Mouse (Mus musculus): Measurements from ENCODE around the gene Cdk17. TPM values are rescaled to one million over a fixed set of nuclear protein-coding genes. Genes with fewer than 3 reads are reported as not detected.

Gene Cdk17
- polyA plus RNA-seq, 1 experiment from 2014 or later, result 49.9 TPM

DNA sequence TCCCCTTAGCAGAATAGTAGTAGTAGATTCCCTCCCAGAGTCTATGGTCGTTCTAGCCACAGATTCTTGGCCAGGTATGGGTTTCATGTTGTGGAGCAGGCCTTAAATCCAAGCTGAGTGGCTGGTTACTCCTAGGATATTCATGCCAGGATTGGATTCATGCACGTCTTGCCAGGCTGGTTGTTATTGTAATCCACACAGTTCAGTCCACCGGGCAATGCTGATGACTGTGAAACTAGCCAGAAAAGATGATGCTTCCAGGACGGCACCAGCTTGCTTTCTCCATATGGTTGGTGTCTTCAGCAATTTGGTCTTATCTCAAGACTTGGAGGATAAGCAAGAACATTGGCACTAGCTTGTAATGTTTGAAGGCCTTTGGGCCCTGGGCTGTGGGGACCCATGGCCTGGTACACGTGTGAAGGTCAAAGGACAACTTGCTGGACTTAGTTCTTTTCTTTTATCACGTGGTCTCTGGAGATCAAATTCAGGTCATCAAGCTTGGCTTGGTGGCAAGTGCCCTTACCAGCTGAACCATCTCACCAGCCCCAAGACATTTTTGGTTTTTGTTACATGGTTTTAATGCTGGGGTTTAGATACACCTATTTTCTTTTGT, 41.3 kb downstream of the Cdk17 start:
- Histone ChIP-seq H3K27me3 (replicated peaks; ENCODE audit: control insufficient read depth, insufficient read depth, low read length) (no peaks in the 10 kb centered on the region), H3K4me2 (ENCODE audit: low read length) (no peak overlapping the region), H3K4me3 (replicated peaks; ENCODE audit: low read length) (no peak overlapping the region), H3K9ac (replicated peaks; ENCODE audit: low read depth, low read length) (no peak overlapping the region), H3K4me1 (replicated peaks; ENCODE audit: control insufficient read depth, insufficient read depth, low read length) (no peaks in the 10 kb centered on the region), H3K9me3 (ENCODE audit: control insufficient read depth, low read length) (no peaks in the 10 kb centered on the region), H3K36me3 (ENCODE audit: control insufficient read depth, insufficient read depth) (0 out of 2 replicates have a peak, but pooled peaks cover 4% of the 10 kb centered on the region), H3K27ac (ENCODE audit: low read length) (no peak overlapping the region)
- whole genome bisulfite sequencing, result 82% methylated on average over 6 of the region's 6 CpGs
- no peak for ATAC-seq

DNA sequence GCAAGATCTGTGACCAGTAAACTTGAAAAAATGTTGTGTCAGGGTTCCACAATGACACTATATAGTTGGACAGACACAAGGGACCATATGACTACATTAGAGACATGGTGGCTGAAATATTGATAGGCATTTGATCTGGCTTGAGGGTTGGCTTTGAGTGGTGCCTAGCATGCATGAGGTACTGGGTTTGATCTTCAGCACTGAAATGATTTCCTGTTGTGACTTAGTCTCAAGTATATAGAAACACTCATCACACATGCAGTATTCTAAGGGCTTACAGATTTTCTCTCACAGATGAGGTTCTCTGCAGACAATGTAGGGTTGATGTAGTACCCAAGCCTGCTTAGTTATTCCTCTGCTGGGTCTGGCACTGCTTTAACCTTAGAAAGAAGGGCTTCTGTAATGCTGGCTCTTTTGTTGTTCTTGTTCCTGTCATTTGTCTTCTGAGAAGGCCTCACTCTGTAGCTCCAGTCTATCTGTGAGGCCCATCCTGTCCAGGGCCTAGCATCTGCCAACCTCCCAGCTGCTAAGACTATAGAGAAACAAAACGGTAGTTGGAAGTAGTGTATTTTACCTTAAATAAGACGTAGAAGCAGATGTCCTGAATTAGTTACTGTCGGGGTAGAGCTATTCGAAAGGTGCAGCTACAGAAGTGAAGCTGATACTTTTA, 44.7 kb downstream of the Cdk17 start:
- Histone ChIP-seq H3K4me2 (ENCODE audit: low read length) (no peak overlapping the region), H3K9me3 (ENCODE audit: control insufficient read depth, low read length) (no peaks in the 10 kb centered on the region), H3K36me3 (ENCODE audit: control insufficient read depth, insufficient read depth) (no peaks in the 10 kb centered on the region), H3K4me3 (replicated peaks; ENCODE audit: low read length) (no peak overlapping the region), H3K9ac (replicated peaks; ENCODE audit: low read depth, low read length) (no peak overlapping the region), H3K27me3 (replicated peaks; ENCODE audit: control insufficient read depth, insufficient read depth, low read length) (no peaks in the 10 kb centered on the region), H3K27ac (ENCODE audit: low read length) (no peak overlapping the region), H3K4me1 (replicated peaks; ENCODE audit: control insufficient read depth, insufficient read depth, low read length) (no peaks in the 10 kb centered on the region)
- WGBS, result 85% methylated on average over 4 of the region's 4 CpGs
- no peak for ATAC-seq

DNA sequence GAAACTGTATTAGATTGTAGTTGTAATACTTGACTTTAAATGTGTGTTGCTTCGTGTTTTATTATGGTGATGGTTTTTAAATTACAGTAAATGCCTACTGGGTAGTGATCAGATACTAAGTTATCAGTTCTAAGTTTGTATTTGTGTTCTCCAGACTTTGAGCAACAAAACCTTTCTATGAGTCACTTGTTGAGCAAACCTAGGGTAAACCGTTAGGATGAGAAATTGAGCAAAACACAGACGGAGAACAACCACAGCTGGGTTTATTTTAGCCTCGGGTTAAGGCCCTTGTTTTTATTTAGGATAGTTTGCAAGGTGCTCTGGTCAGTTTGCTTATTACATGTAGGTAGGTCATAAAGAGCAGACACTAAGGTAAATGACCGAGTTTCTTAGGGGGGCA, 46.5 kb downstream of the Cdk17 start:
- 96% methylated on average over 5 of the region's 5 CpGs for WGBS
- no peak overlapping the region for H3K27ac ChIP-seq (ENCODE audit: low read length)

DNA sequence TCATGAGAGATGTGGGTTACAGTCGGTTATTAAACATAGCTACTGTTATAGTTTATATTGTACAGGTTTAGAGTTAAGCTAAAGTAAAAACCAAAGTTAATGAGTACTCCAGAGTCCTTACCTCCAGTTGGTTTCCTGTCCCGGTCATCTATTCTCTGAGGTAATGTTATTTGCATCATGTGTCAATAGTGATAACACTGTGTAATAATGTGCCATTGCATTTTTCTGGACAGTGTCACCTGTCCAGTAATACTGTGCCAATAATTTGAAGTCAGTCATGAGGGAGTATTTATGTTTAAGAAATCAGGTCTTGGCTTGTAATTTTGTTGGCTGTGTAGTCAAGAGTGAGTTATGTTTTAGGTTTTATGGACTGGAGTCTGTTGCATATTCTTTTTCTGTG, 52.0 kb downstream of the Cdk17 start:
- H3K9ac ChIP-seq (replicated peaks; ENCODE audit: low read depth, low read length), result no peak overlapping the region
- H3K4me1 ChIP-seq (replicated peaks; ENCODE audit: control insufficient read depth, insufficient read depth, low read length), result no peaks in the 10 kb centered on the region
- no peak overlapping the region for H3K4me3 ChIP-seq (replicated peaks; ENCODE audit: low read length)
- no peak for ATAC-seq
- no peak overlapping the region for H3K27ac ChIP-seq (ENCODE audit: low read length)
- H3K9me3 ChIP-seq (ENCODE audit: control insufficient read depth, low read length), result no peaks in the 10 kb centered on the region
- 95% methylated on average over 2 of the region's 2 CpGs for WGBS
- peaks cover 24% of the 10 kb centered on the region for H3K36me3 ChIP-seq (ENCODE audit: control insufficient read depth, insufficient read depth)
- H3K27me3 ChIP-seq (replicated peaks; ENCODE audit: control insufficient read depth, insufficient read depth, low read length), result no peaks in the 10 kb centered on the region
- no peak overlapping the region for H3K4me2 ChIP-seq (ENCODE audit: low read length)

More for the DNA sequence above, 46.5 kb downstream of the Cdk17 start:
- H3K4me2 ChIP-seq (ENCODE audit: low read length), result no peak overlapping the region
- H3K9me3 ChIP-seq (ENCODE audit: control insufficient read depth, low read length), result no peaks in the 10 kb centered on the region
- H3K4me3 ChIP-seq (replicated peaks; ENCODE audit: low read length), result no peak overlapping the region
- no peak overlapping the region for H3K9ac ChIP-seq (replicated peaks; ENCODE audit: low read depth, low read length)
- no peaks in the 10 kb centered on the region for H3K36me3 ChIP-seq (ENCODE audit: control insufficient read depth, insufficient read depth)
- ATAC-seq, result no peak
- no peaks in the 10 kb centered on the region for H3K27me3 ChIP-seq (replicated peaks; ENCODE audit: control insufficient read depth, insufficient read depth, low read length)
- no peaks in the 10 kb centered on the region for H3K4me1 ChIP-seq (replicated peaks; ENCODE audit: control insufficient read depth, insufficient read depth, low read length)

DNA sequence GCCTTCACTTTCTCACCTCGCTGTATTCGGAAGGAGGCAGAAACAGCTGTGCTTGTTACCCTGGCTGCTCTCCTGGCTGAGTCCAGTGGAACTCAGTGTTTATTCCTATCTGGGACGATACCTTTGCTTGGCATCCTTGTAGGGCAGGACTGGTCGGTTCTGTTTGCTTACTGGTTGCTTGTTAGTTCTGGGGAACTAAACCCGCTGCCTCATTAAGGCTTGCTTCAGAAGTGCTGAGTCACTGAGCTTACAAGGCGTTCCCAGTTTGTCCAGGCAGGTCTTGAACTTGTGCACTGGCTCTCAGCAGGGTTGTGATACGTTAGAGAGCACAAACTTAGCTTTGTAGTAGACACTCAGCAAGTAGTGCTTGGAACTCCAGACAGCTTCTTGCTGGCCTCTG, 52.7 kb downstream of the Cdk17 start:
- WGBS, result 85% methylated on average over 7 of the region's 7 CpGs

DNA sequence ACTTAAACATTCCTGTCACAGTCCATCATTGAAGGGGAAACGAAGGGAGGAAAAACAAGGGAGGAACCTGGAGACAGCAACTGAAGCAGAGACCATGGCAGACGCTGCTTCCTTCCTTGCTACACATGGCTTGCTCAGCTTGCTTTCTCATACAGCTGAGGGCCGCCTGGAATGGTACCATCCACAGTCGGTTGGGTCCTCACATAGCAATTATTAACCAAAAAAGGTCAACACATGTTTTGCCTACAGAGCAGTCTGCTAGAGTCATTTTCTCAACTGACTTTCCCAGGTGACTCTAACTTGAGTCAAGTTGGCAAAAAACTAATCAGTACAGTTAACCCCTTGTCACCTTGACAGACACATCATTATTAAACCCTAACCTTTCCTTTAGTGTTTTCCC, 53.6 kb downstream of the Cdk17 start:
- Histone ChIP-seq H3K27ac (ENCODE audit: low read length) (no peak overlapping the region), H3K4me3 (replicated peaks; ENCODE audit: low read length) (no peak overlapping the region), H3K4me2 (ENCODE audit: low read length) (no peak overlapping the region), H3K9ac (replicated peaks; ENCODE audit: low read depth, low read length) (no peak overlapping the region), H3K9me3 (ENCODE audit: control insufficient read depth, low read length) (no peaks in the 10 kb centered on the region), H3K36me3 (ENCODE audit: control insufficient read depth, insufficient read depth) (peaks cover 29% of the 10 kb centered on the region), H3K27me3 (replicated peaks; ENCODE audit: control insufficient read depth, insufficient read depth, low read length) (no peaks in the 10 kb centered on the region), H3K4me1 (replicated peaks; ENCODE audit: control insufficient read depth, insufficient read depth, low read length) (peaks cover 2% of the 10 kb centered on the region)
- no peak for ATAC-seq
- WGBS, result 67% methylated on average over 4 of the region's 4 CpGs

More for the DNA sequence above, 52.7 kb downstream of the Cdk17 start:
- peaks cover 29% of the 10 kb centered on the region for H3K36me3 ChIP-seq (ENCODE audit: control insufficient read depth, insufficient read depth)
- H3K4me1 ChIP-seq (replicated peaks; ENCODE audit: control insufficient read depth, insufficient read depth, low read length), result no peaks in the 10 kb centered on the region
- H3K27ac ChIP-seq (ENCODE audit: low read length), result no peak overlapping the region
- H3K9me3 ChIP-seq (ENCODE audit: control insufficient read depth, low read length), result no peaks in the 10 kb centered on the region
- H3K4me2 ChIP-seq (ENCODE audit: low read length), result no peak overlapping the region
- no peak for ATAC-seq
- no peaks in the 10 kb centered on the region for H3K27me3 ChIP-seq (replicated peaks; ENCODE audit: control insufficient read depth, insufficient read depth, low read length)
- H3K9ac ChIP-seq (replicated peaks; ENCODE audit: low read depth, low read length), result no peak overlapping the region
- no peak overlapping the region for H3K4me3 ChIP-seq (replicated peaks; ENCODE audit: low read length)

DNA sequence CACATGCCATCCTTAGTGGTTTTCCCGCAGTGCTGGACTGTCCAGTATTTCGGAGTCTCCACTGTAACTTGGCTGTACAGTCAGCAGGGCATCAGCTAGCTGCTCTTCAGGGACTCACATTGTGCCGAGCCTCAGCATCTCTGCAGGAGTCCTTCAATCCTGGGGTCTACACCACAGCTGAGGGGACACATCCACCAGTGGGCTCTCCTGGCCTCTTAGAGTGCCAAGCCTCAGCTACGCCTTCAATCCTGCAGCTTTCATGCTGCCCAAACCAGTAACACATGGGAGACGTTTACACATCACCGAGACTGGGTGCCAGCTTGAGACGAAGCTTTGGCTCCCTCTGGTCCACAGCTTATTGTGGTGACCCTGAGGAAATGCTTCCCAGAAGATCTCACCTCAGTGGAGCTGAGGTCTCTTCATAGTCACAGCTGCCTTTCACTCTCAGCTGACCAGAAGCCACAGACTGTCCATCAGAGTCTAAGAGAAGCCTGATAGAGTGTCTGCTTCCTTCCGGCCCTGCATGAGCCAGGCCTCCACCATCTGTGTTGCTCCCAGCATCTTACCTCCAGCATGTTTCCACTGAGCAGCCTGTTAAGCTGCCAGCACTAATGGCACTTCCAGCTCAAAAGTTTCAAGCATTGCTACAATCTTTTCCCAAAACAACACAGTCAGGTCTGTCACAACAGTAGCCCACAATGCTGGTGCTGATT, 54.5 kb downstream of the Cdk17 start:
- H3K4me3 ChIP-seq (replicated peaks; ENCODE audit: low read length), result no peak overlapping the region
- 84% methylated on average over 8 of the region's 8 CpGs for WGBS

DNA sequence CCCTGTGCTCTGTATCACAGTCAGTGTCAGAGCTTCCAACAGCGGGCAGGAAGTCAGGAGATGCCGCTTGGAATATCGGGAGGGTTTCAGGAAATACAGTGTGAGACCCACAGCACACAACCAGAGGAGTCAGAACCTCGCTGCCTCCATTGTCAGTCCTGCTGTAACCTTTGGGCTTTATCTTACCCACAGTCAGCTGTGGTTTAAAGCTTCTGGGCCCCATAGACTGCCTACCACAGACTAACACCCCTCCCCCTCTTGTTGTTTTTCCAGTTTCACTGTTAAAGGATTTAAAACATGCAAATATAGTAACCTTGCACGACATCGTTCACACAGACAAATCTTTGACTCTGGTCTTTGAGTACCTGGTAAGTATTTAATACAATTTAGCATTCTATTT, 65.1 kb downstream of the Cdk17 start:
- Histone ChIP-seq H3K9ac (replicated peaks; ENCODE audit: low read depth, low read length) (no peak overlapping the region), H3K4me2 (ENCODE audit: low read length) (no peak overlapping the region), H3K4me3 (replicated peaks; ENCODE audit: low read length) (no peak overlapping the region), H3K27me3 (replicated peaks; ENCODE audit: control insufficient read depth, insufficient read depth, low read length) (no peaks in the 10 kb centered on the region), H3K4me1 (replicated peaks; ENCODE audit: control insufficient read depth, insufficient read depth, low read length) (no peaks in the 10 kb centered on the region), H3K27ac (ENCODE audit: low read length) (no peak overlapping the region), H3K9me3 (ENCODE audit: control insufficient read depth, low read length) (no peaks in the 10 kb centered on the region), H3K36me3 (ENCODE audit: control insufficient read depth, insufficient read depth) (peaks cover 7% of the 10 kb centered on the region; the same call in 1 of the 2 replicates)
- no peak for ATAC-seq
- 83% methylated on average over 6 of the region's 6 CpGs for WGBS

More for the DNA sequence above, 54.5 kb downstream of the Cdk17 start:
- Histone ChIP-seq H3K27ac (ENCODE audit: low read length) (no peak overlapping the region), H3K27me3 (replicated peaks; ENCODE audit: control insufficient read depth, insufficient read depth, low read length) (no peaks in the 10 kb centered on the region), H3K4me1 (replicated peaks; ENCODE audit: control insufficient read depth, insufficient read depth, low read length) (peaks cover 2% of the 10 kb centered on the region), H3K4me2 (ENCODE audit: low read length) (no peak overlapping the region), H3K9me3 (ENCODE audit: control insufficient read depth, low read length) (no peaks in the 10 kb centered on the region), H3K36me3 (ENCODE audit: control insufficient read depth, insufficient read depth) (peaks cover 29% of the 10 kb centered on the region), H3K9ac (replicated peaks; ENCODE audit: low read depth, low read length) (no peak overlapping the region)
- ATAC-seq, result no peak

DNA sequence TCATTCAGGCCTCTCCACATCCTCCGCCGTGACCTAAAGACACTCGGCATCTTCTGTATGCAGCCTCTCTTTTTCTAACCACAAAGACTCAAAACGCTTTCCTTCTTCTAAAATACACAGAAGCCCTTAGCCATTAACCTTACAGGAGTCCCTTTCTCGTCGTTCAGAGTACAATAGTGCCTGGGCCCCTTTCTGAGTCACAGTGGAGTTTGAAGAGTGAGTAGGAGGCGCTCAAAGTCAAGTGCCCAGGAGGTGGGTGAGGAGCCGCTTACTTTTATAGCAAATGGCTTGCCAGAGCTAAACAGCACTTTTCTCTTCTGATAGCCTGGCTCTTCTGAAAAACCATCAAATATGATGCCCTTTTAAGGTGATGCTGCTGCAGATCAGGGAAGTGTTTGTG, 67.2 kb downstream of the Cdk17 start:
- H3K36me3 ChIP-seq (ENCODE audit: control insufficient read depth, insufficient read depth), result peaks cover 10% of the 10 kb centered on the region
- H3K4me3 ChIP-seq (replicated peaks; ENCODE audit: low read length), result no peak overlapping the region
- no peak overlapping the region for H3K9ac ChIP-seq (replicated peaks; ENCODE audit: low read depth, low read length)
- H3K27ac ChIP-seq (ENCODE audit: low read length), result no peak overlapping the region
- H3K4me1 ChIP-seq (replicated peaks; ENCODE audit: control insufficient read depth, insufficient read depth, low read length), result peaks cover 3% of the 10 kb centered on the region; the same call in 1 of the 2 replicates
- 59% methylated on average over 8 of the region's 8 CpGs for WGBS
- ATAC-seq, result no peak
- H3K4me2 ChIP-seq (ENCODE audit: low read length), result no peak overlapping the region
- H3K9me3 ChIP-seq (ENCODE audit: control insufficient read depth, low read length), result no peaks in the 10 kb centered on the region
- H3K27me3 ChIP-seq (replicated peaks; ENCODE audit: control insufficient read depth, insufficient read depth, low read length), result no peaks in the 10 kb centered on the region

Measured in forebrain, embryonic 16.5 days (tissue).